In genomic region chr11:60311025-60311854, GRCm38 (mm10) we compare ENCODE assay signal across 9 mouse cellular contexts. TPM values are rescaled to one million over a fixed set of nuclear protein-coding genes. Genes with fewer than 3 reads are reported as not detected.
DNase-seq lines count a peak whose midpoint lies in the region; ATAC-seq and TF ChIP-seq lines count a peak whose summit lies in the region.
"Had no signal": no experiment of that assay in that cellular context is flagged by ENCODE, and none has a peak within 500 bp of the region (broad histone marks: within the 10 kb centered on the region; RNA-seq: fewer than 3 reads in every experiment).

No protein-coding gene starts in this region.

- peak overlapping the region; percentile 20; the same call in 1 of the 2 replicates for H3K4me2 ChIP-seq in hindbrain, embryonic 12.5 days (replicated peaks)

- peak overlapping the region; percentile 19 for H3ac ChIP-seq in C2C12 (ENCODE audit: control insufficient read depth, insufficient read length, low read depth)

- H3K27me3 ChIP-seq in C2C12 (ENCODE audit: control insufficient read depth, insufficient read depth, insufficient read length), result no peaks in the 10 kb centered on the region
- no peaks in the 10 kb centered on the region for H3K27me3 ChIP-seq in hindbrain, embryonic 12.5 days
- H3K27me3 ChIP-seq: CH12.LX had no signal

- no peak for TF ChIP-seq CTCF in C2C12 (IDR thresholded peaks at IDR 0.05; ENCODE audit: control insufficient read depth, insufficient read depth, insufficient read length)
- no peak for TF ChIP-seq CTCF in lung, adult 2 months (IDR thresholded peaks at IDR 0.05; ENCODE audit: insufficient read depth, low read length)

- H3K79me3 ChIP-seq in C2C12 (ENCODE audit: low read depth), result no peaks in the 10 kb centered on the region

- TF ChIP-seq POLR2A in lung, adult 2 months (IDR thresholded peaks at IDR 0.05; ENCODE audit: borderline replicate concordance, extremely low read depth, low read depth, low read length), result no peak

- H3K27ac ChIP-seq in hindbrain, embryonic 12.5 days, result peak overlapping the region; percentile 95

- ATAC-seq in hindbrain, embryonic 12.5 days (ENCODE audit: low FRiP score), result peak; percentile 94

- H3K4me3 ChIP-seq in C2C12 (ENCODE audit: insufficient read depth, poor library complexity, severe bottlenecking), result no peak overlapping the region
- no peak overlapping the region for H3K4me3 ChIP-seq in hindbrain, embryonic 12.5 days
- no peak overlapping the region for H3K4me3 ChIP-seq in lung, adult 2 months (replicated peaks; ENCODE audit: extremely low read depth, low read depth, low read length)

- H3K9ac ChIP-seq in hindbrain, embryonic 12.5 days, result peak overlapping the region; percentile 46

- WGBS in hindbrain, embryonic 12.5 days, result 6% methylated on average over 8 of the region's 8 CpGs
- 22% methylated on average over 8 of the region's 8 CpGs for WGBS in lung, adult 2 months

- H3K79me2 ChIP-seq in C2C12 (ENCODE audit: control insufficient read depth, insufficient read depth), result no peaks in the 10 kb centered on the region

- DNase-seq in cerebellum, postnatal 10 days, result peak; percentile 98 to 99
- peak; percentile 73 to 84 for DNase-seq in frontal cortex, postnatal 36 days (ENCODE audit: low spot score in 2 of 2)
- DNase-seq in layer of hippocampus, adult 9-11 months, result peak; percentile 95
- peak; percentile 51 for DNase-seq in lung, adult 2 months
- DNase-seq in ovary, postnatal 36 days (ENCODE audit: low spot score), result peak; percentile 75
- DNase-seq in spleen, postnatal 10 days (ENCODE audit: low spot score in 2 of 2), result no peak

- peaks cover 32% of the 10 kb centered on the region for H3K4me1 ChIP-seq in hindbrain, embryonic 12.5 days
- H3K4me1 ChIP-seq in lung, adult 2 months (ENCODE audit: control insufficient read depth, insufficient read depth, low read length), result peaks cover 17% of the 10 kb centered on the region

- H3K9me3 ChIP-seq in hindbrain, embryonic 12.5 days (replicated peaks), result no peaks in the 10 kb centered on the region

- H3K36me3 ChIP-seq in C2C12 (ENCODE audit: control insufficient read depth, insufficient read depth), result no peaks in the 10 kb centered on the region
- no peaks in the 10 kb centered on the region for H3K36me3 ChIP-seq in hindbrain, embryonic 12.5 days

TF ChIP-seq in C2C12, 6 proteins besides CTCF, POLR2A, EP300 and RAD21:
- no peak for TF ChIP-seq CEBPB (IDR thresholded peaks at IDR 0.05; ENCODE audit: low read depth)
- TF ChIP-seq MYOG (IDR thresholded peaks at IDR 0.05; ENCODE audit: control insufficient read depth, extremely low read depth, insufficient read length), result no peak
- TF ChIP-seq USF1 (IDR thresholded peaks at IDR 0.05; ENCODE audit: low read depth), result no peak
- no peak for TF ChIP-seq MYOD1 (IDR thresholded peaks at IDR 0.05; ENCODE audit: control insufficient read depth, insufficient read length, low read depth)
- no peak for TF ChIP-seq FOSL1 (IDR thresholded peaks at IDR 0.05; ENCODE audit: insufficient read depth, low read length, poor library complexity, severe bottlenecking)
- TF ChIP-seq MAX (IDR thresholded peaks at IDR 0.05), result no peak
TF ChIP-seq in C2C12: peak in this region for 0.

RNA-seq across cellular contexts. Expression of gene Tom1l2, which starts 41.5 kb away (rescaled TPM):
- 17.1 TPM for polyA plus RNA-seq in C2C12 (2012; fragmentation: generic; extraction: Trizol)
- 40.8 and 45.4 TPM in 2 replicates for polyA plus RNA-seq in hindbrain, embryonic 12.5 days (2016; fragmentation: Nextera tagmentation; extraction: Ambion mirVana)
- 98.4 and 99.3 TPM in 2 replicates for polyA plus RNA-seq in lung, adult 2 months (2012; rRNA removed)

RNA-seq across cellular contexts. Expression of gene Drc3, which starts 41.9 kb away (rescaled TPM):
- polyA plus RNA-seq in C2C12 (2012; fragmentation: generic; extraction: Trizol), result not detected
- 5.0 and 6.7 TPM in 2 replicates for polyA plus RNA-seq in hindbrain, embryonic 12.5 days (2016; fragmentation: Nextera tagmentation; extraction: Ambion mirVana)
- 10.9 and 17.7 TPM in 2 replicates for polyA plus RNA-seq in lung, adult 2 months (2012; rRNA removed)

Comparison
In these comparisons a context has a peak if more than half of its experiments do, and no peak if none do; other contexts are left out.
1. DNase-seq: peak in cerebellum, postnatal 10 days (2 of 2), frontal cortex, postnatal 36 days (2 of 2), layer of hippocampus, adult 9-11 months (single experiment), lung, adult 2 months (single experiment) and ovary, postnatal 36 days (single experiment); none in spleen, postnatal 10 days (0 of 2).